Mouse (Mus musculus) stomach, postnatal 0 days (tissue): ENCODE results near the gene Zbtb7b. TPM values are rescaled to one million over a fixed set of nuclear protein-coding genes. Genes with fewer than 3 reads are reported as not detected.
A peak's percentile ranks its signal among the peaks of the same experiment; 100 is the strongest.
"Not testable (repeated sequence)": the region's sequence is repeated elsewhere in the genome, so short reads cannot be mapped to it uniquely, and the experiment has no call there.

ENCODE experiments used
- ATAC-seq: fragments of 200-750 bp; cut with Nextera tagmentation; 2 replicates; pipeline ENCODE4 v1.8.0; 2017; ENCODE audit not compliant: low FRiP score, low TSS enrichment
- DNase-seq: peaks from one replicate; pipeline ENCODE4 v3.0.0-alpha.2; 2016; ENCODE audit warnings: low spot score
- H3K27ac ChIP-seq: fragments of 300-500 bp; sonication (generic); replicated peaks from 2 replicates; pipeline ENCODE4 v1.5.1; 2014; ENCODE audit warnings: mild to moderate bottlenecking, control low read depth
- H3K27me3 ChIP-seq: fragments of 300-500 bp; sonication (generic); 2 replicates; pipeline ENCODE4 v1.6.1; 2014; ENCODE audit warnings: low read length; ENCODE audit not compliant: control insufficient read depth, insufficient read depth
- H3K36me3 ChIP-seq: fragments of 300-500 bp; sonication (generic); 2 replicates; pipeline ENCODE4 v1.6.1; 2014; ENCODE audit warnings: low read length, mixed read lengths; ENCODE audit not compliant: control insufficient read depth, insufficient read depth
- H3K4me1 ChIP-seq: fragments of 300-500 bp; sonication (generic); replicated peaks from 2 replicates; pipeline ENCODE4 v1.6.1; 2014; ENCODE audit warnings: antibody characterized with exemption; ENCODE audit not compliant: control insufficient read depth, insufficient read depth
- H3K4me2 ChIP-seq: fragments of 300-500 bp; sonication (generic); replicated peaks from 2 replicates; pipeline ENCODE4 v1.6.1; 2014; ENCODE audit warnings: low read depth, mild to moderate bottlenecking, control low read depth, moderate library complexity
- H3K4me3 ChIP-seq: fragments of 300-500 bp; sonication (generic); 2 replicates; pipeline ENCODE4 v1.5.1; 2014; ENCODE audit warnings: low read depth, low read length, control low read depth
- H3K9ac ChIP-seq: fragments of 300-500 bp; sonication (generic); 2 replicates; pipeline ENCODE4 v1.6.1; 2014; ENCODE audit warnings: mild to moderate bottlenecking, low read length, control low read depth, mixed read lengths
- H3K9me3 ChIP-seq: fragments of 300-500 bp; sonication (generic); 2 replicates; pipeline ENCODE4 v1.6.1; 2016; ENCODE audit warnings: low read length; ENCODE audit not compliant: control insufficient read depth
- CTCF ChIP-seq: IDR thresholded peaks from 2 replicates; pipeline ENCODE4 v1.5.1; 2016; ENCODE audit warnings: antibody characterized with exemption, low read depth, mild to moderate bottlenecking, moderate library complexity
- EP300 ChIP-seq: optimal IDR thresholded peaks from 2 replicates; pipeline ENCODE3; 2016; ENCODE audit warnings: antibody characterized with exemption
- WGBS: fragments of 180-500 bp; shearing (Covaris S2); extraction: QIAGEN DNeasy Blood & Tissue Kit; methylation state at CpG from one replicate; pipeline ENCODE4 v1.1.7; 2014; 5-methylcytosine and 5-hydroxymethylcytosine counted together
- polyA plus RNA-seq: library from polyadenylated mRNA; unstranded; fragments of >200 nt; fragmentation: Nextera tagmentation; extraction: Ambion mirVana; gene quantifications from 2 replicates; pipeline ENCODE4 v1.2.1, GENCODE M21; 2015

The Zbtb7b gene
- polyA plus RNA-seq, 1 experiment from 2014 or later = 7.9 TPM

GRCm38 (mm10) chr3:89434532-89434931 lies 40.0 kb upstream of the Zbtb7b start:
- peaks cover 5% of the 10 kb centered on the region; the same call in 1 of the 2 replicates for H3K36me3 ChIP-seq
- H3K9me3 ChIP-seq = no peaks in the 10 kb centered on the region
- no peak overlapping the region for H3K4me3 ChIP-seq
- no peaks in the 10 kb centered on the region for H3K27me3 ChIP-seq
- H3K4me1 ChIP-seq = peaks cover 9% of the 10 kb centered on the region
- no peak for ATAC-seq
- 73% methylated on average over 11 of the region's 11 CpGs for WGBS
- no peak overlapping the region for H3K4me2 ChIP-seq
- TF ChIP-seq EP300 (no peak), CTCF (no peak)
- no peak for DNase-seq
- H3K9ac ChIP-seq = no peak overlapping the region
- no peak overlapping the region for H3K27ac ChIP-seq

GRCm38 (mm10) chr3:89432606-89433005 lies 38.0 kb upstream of the Zbtb7b start:
- no peak overlapping the region for H3K27ac ChIP-seq
- H3K9me3 ChIP-seq = no peaks in the 10 kb centered on the region
- 97% methylated on average over 8 of the region's 8 CpGs for WGBS
- peaks cover 9% of the 10 kb centered on the region for H3K4me1 ChIP-seq
- H3K9ac ChIP-seq = no peak overlapping the region
- H3K4me3 ChIP-seq = no peak overlapping the region
- no peak for TF ChIP-seq EP300
- no peak for TF ChIP-seq CTCF
- ATAC-seq = no peak
- DNase-seq = no peak
- H3K4me2 ChIP-seq = no peak overlapping the region
- H3K36me3 ChIP-seq = peaks cover 5% of the 10 kb centered on the region; the same call in 1 of the 2 replicates
- H3K27me3 ChIP-seq = no peaks in the 10 kb centered on the region

GRCm38 (mm10) chr3:89430171-89431159 lies 35.9 kb upstream of the Zbtb7b start, which contains the start of gene Pygo2:
Gene Pygo2, plus strand, starts transcription at chr3:89430214.
- H3K36me3 ChIP-seq = peaks cover 9% of the 10 kb centered on the region
- 2% methylated on average over 67 of the region's 68 CpGs for WGBS
- peak within 1 kb of the TSS; percentile 88 for H3K4me2 ChIP-seq

GRCm38 (mm10) chr3:89429021-89429420 lies 34.4 kb upstream of the Zbtb7b start:
- not testable (repeated sequence) for H3K27me3 ChIP-seq, ATAC-seq, H3K4me3 ChIP-seq, DNase-seq, H3K4me2 ChIP-seq, H3K9me3 ChIP-seq, H3K9ac ChIP-seq, H3K27ac ChIP-seq, H3K4me1 ChIP-seq
- 86% methylated on average over 7 of the region's 7 CpGs for WGBS
- H3K36me3 ChIP-seq = peaks cover 17% of the 10 kb centered on the region

More at GRCm38 (mm10) chr3:89430171-89431159, 35.9 kb upstream of the Zbtb7b start, which contains the start of gene Pygo2:
- peaks cover 4% of the 10 kb centered on the region for H3K4me1 ChIP-seq
- ATAC-seq (peak; percentile 98), DNase-seq (peak; percentile 98)
- no peak for TF ChIP-seq EP300
- peak; percentile 36; the same call in 1 of the 2 replicates for TF ChIP-seq CTCF
- no peaks in the 10 kb centered on the region for H3K9me3 ChIP-seq
- H3K27ac ChIP-seq = peak within 1 kb of the TSS; percentile 91
- H3K9ac ChIP-seq = peak within 1 kb of the TSS; percentile 94
- H3K27me3 ChIP-seq = no peaks in the 10 kb centered on the region
- H3K4me3 ChIP-seq = peak within 1 kb of the TSS; percentile 94

- WGBS = 91% methylated on average over 4 of the region's 4 CpGs
- no peak overlapping the region for H3K9ac ChIP-seq
- ATAC-seq = no peak
Measured at GRCm38 (mm10) chr3:89425876-89426275, 31.3 kb upstream of the Zbtb7b start.

GRCm38 (mm10) chr3:89425141-89425525 lies 30.6 kb upstream of the Zbtb7b start:
- no peak for ATAC-seq
- Histone ChIP-seq H3K9me3 (no peaks in the 10 kb centered on the region), H3K36me3 (peaks cover 14% of the 10 kb centered on the region), H3K4me1 (peaks cover 6% of the 10 kb centered on the region), H3K4me2 (no peak overlapping the region), H3K27me3 (no peaks in the 10 kb centered on the region), H3K4me3 (no peak overlapping the region), H3K9ac (no peak overlapping the region), H3K27ac (no peak overlapping the region)
- WGBS = 72% methylated on average over 5 of the region's 5 CpGs
- TF ChIP-seq CTCF = no peak
- TF ChIP-seq EP300 = no peak
- DNase-seq = no peak

More at GRCm38 (mm10) chr3:89425876-89426275, 31.3 kb upstream of the Zbtb7b start:
- H3K4me2 ChIP-seq = no peak overlapping the region
- no peaks in the 10 kb centered on the region for H3K9me3 ChIP-seq
- H3K4me3 ChIP-seq = no peak overlapping the region
- TF ChIP-seq EP300 = no peak
- no peak for TF ChIP-seq CTCF
- no peaks in the 10 kb centered on the region for H3K27me3 ChIP-seq
- no peak for DNase-seq
- peaks cover 2% of the 10 kb centered on the region for H3K4me1 ChIP-seq
- peaks cover 14% of the 10 kb centered on the region for H3K36me3 ChIP-seq
- no peak overlapping the region for H3K27ac ChIP-seq
